Mouse (Mus musculus): ENCODE results near the gene Ptpa. TPM values are rescaled to one million over a fixed set of nuclear protein-coding genes. Genes with fewer than 3 reads are reported as not detected.

The Ptpa gene
- polyA plus RNA-seq, 1 experiment from 2014 or later = 88.0 TPM

DNA sequence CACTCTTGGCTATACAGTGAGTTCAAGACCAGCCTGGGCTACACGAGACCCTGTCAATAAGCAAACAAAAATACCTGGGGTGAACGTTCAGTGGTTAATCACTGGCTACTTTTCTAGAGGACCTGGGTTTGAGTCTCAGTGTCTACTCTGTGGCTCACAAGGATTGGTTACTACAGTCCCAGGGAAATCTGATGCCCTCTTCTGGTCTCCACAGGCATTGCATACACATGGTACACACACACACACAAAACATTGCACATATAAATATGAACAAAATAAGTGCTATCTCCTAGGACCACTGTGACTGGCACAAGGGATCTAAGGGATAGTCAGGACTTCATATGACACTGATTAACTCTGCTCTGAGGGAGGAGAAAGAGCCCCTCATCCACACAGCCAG is 26.8 kb upstream of the Ptpa start:
- Histone ChIP-seq H3K9ac (replicated peaks; ENCODE audit: low read depth) (no peak overlapping the region), H3K9me3 (ENCODE audit: low read length) (no peaks in the 10 kb centered on the region), H3K27ac (ENCODE audit: low read length) (no peak overlapping the region), H3K4me3 (ENCODE audit: low read depth, low read length) (no peak overlapping the region), H3K4me1 (ENCODE audit: insufficient read depth, low read depth, low read length) (peaks cover 8% of the 10 kb centered on the region; the same call in 1 of the 2 replicates), H3K4me2 (replicated peaks; ENCODE audit: low read depth, low read length) (no peak overlapping the region), H3K27me3 (replicated peaks; ENCODE audit: insufficient read depth, low read length) (no peaks in the 10 kb centered on the region), H3K36me3 (ENCODE audit: insufficient read depth, low read length) (0 out of 2 replicates have a peak, but pooled peaks cover 3% of the 10 kb centered on the region)
- DNase-seq (ENCODE audit: low spot score) = no peak
- peak; percentile 38; the same call in 1 of the 2 replicates for TF ChIP-seq CTCF (IDR thresholded peaks at IDR 0.05)
- TF ChIP-seq EP300 (IDR thresholded peaks at IDR 0.05) = no peak
- no peak for ATAC-seq
- WGBS = 85% methylated on average over 2 of the region's 2 CpGs

DNA sequence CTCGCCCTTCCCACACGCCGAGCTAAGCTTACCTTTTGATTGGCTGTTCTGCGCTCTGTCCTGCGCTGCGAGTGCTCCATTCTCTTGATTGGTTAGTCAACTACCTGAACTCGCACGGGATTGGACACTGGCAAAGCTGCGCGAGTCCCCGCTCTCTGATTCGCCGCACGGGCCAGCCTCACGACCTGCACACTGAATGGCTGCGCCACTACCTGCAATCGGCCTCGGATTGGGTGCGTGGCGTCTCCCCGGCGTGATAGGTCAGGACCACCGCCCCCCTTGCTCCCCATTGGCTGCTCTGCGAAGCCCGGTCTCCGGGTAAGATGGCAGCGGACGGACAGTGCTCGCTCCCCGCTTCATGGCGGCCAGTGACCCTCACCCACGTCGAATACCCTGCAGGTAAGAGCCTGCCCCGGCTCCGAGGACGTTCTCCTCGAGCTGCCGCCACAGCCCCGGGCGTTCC is 23.7 kb upstream of the Ptpa start, which contains the start of gene Dolpp1:
TSS of gene Dolpp1 (plus strand) at position 141 of the 463 bp plus-strand sequence.
- Histone ChIP-seq H3K27ac (ENCODE audit: low read length) (peak within 1 kb of the TSS; percentile 92), H3K4me1 (ENCODE audit: insufficient read depth, low read depth, low read length) (peaks cover 16% of the 10 kb centered on the region), H3K4me2 (replicated peaks; ENCODE audit: low read depth, low read length) (peak within 1 kb of the TSS; percentile 81), H3K9me3 (ENCODE audit: low read length) (no peaks in the 10 kb centered on the region), H3K9ac (replicated peaks; ENCODE audit: low read depth) (peak within 1 kb of the TSS; percentile 73), H3K36me3 (ENCODE audit: insufficient read depth, low read length) (0 out of 2 replicates have a peak, but pooled peaks cover 9% of the 10 kb centered on the region), H3K4me3 (ENCODE audit: low read depth, low read length) (peak within 1 kb of the TSS; percentile 87), H3K27me3 (replicated peaks; ENCODE audit: insufficient read depth, low read length) (no peaks in the 10 kb centered on the region)
- under 1% methylated on average over 38 of the region's 40 CpGs for WGBS
- TF ChIP-seq CTCF (IDR thresholded peaks at IDR 0.05) (0 out of 2 replicates have a peak, but pooled peaks have one; percentile 8), EP300 (IDR thresholded peaks at IDR 0.05) (peak; percentile 54; the same call in 1 of the 2 replicates)
- peak; percentile 93 for ATAC-seq
- peak; percentile 99 for DNase-seq (ENCODE audit: low spot score)

DNA sequence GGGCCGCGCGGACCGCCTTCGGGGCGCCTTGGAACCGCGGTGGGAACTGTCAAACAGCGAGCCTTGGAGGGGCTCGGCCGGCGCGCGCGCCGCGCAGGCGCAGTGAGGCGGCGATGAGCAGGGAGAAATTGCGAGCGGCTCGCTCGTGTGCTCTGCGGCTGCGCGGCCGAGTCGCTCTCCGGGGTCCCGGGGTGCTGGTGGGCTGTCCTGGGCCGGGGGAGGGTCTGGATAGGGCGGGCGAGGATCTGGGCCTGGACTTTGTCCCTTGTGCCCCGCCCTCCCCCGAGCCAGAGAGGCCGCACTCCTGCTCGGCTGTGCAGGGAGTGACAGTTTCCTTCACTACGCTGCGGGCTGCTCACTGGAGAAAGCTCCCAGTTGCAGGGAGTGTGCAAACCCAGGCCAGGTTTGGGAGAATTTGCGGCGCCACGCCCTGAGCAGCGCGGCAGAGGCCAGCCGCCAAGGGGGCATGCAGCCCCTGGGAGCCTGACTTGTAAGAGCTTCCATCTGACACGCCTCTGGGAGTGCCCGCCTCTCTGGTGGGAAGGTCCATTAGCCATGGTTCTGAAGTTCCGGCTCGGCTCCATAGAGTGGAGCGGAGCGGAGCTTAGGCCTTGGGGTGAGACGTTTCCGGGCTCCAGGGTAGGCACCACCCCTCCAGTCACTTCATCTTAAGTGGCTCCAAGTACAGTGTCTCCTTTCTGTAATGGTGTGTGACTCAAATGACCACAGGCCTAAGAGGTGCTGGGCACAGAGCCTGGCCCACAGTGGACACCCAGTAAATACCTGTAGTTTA is 23.1 kb upstream of the Ptpa start:
- 0% methylated on average over 44 of the region's 54 CpGs for WGBS
- Histone ChIP-seq H3K9me3 (ENCODE audit: low read length) (no peaks in the 10 kb centered on the region), H3K27ac (ENCODE audit: low read length) (peak overlapping the region; percentile 92), H3K4me3 (ENCODE audit: low read depth, low read length) (peak overlapping the region; percentile 87), H3K27me3 (replicated peaks; ENCODE audit: insufficient read depth, low read length) (no peaks in the 10 kb centered on the region), H3K4me2 (replicated peaks; ENCODE audit: low read depth, low read length) (peak overlapping the region; percentile 81), H3K36me3 (ENCODE audit: insufficient read depth, low read length) (0 out of 2 replicates have a peak, but pooled peaks cover 13% of the 10 kb centered on the region), H3K4me1 (ENCODE audit: insufficient read depth, low read depth, low read length) (peaks cover 16% of the 10 kb centered on the region), H3K9ac (replicated peaks; ENCODE audit: low read depth) (peak overlapping the region; percentile 73)
- peak; percentile 95 for DNase-seq (ENCODE audit: low spot score)
- peak; percentile 31; the same call in 1 of the 2 replicates for TF ChIP-seq EP300 (IDR thresholded peaks at IDR 0.05)
- TF ChIP-seq CTCF (IDR thresholded peaks at IDR 0.05) = 0 out of 2 replicates have a peak, but pooled peaks have one; percentile 4
- ATAC-seq = peak; percentile 76

- H3K4me3 ChIP-seq (ENCODE audit: low read depth, low read length) = peak overlapping the region; percentile 87
- ATAC-seq (peak; percentile 6), DNase-seq (ENCODE audit: low spot score) (no peak)
- H3K27me3 ChIP-seq (replicated peaks; ENCODE audit: insufficient read depth, low read length) = no peaks in the 10 kb centered on the region
- H3K9ac ChIP-seq (replicated peaks; ENCODE audit: low read depth) = peak overlapping the region; percentile 73
- TF ChIP-seq EP300 (IDR thresholded peaks at IDR 0.05) (no peak), CTCF (IDR thresholded peaks at IDR 0.05) (no peak)
- H3K9me3 ChIP-seq (ENCODE audit: low read length) = no peaks in the 10 kb centered on the region
- WGBS = 33% methylated on average over 1 of the region's 1 CpGs
- 0 out of 2 replicates have a peak, but pooled peaks cover 18% of the 10 kb centered on the region for H3K36me3 ChIP-seq (ENCODE audit: insufficient read depth, low read length)
- peak overlapping the region; percentile 81 for H3K4me2 ChIP-seq (replicated peaks; ENCODE audit: low read depth, low read length)
- H3K4me1 ChIP-seq (ENCODE audit: insufficient read depth, low read depth, low read length) = peaks cover 16% of the 10 kb centered on the region
- H3K27ac ChIP-seq (ENCODE audit: low read length) = peak overlapping the region; percentile 92
Observed at GRCm38 (mm10) chr2:30393370-30393656, 22.5 kb upstream of the Ptpa start.

GRCm38 (mm10) chr2:30395757-30396156 is 20.1 kb upstream of the Ptpa start:
- H3K4me3 ChIP-seq (ENCODE audit: low read depth, low read length) = no peak overlapping the region
- ATAC-seq = no peak
- 0 out of 2 replicates have a peak, but pooled peaks cover 19% of the 10 kb centered on the region for H3K36me3 ChIP-seq (ENCODE audit: insufficient read depth, low read length)
- H3K9ac ChIP-seq (replicated peaks; ENCODE audit: low read depth) = no peak overlapping the region
- peaks cover 16% of the 10 kb centered on the region for H3K4me1 ChIP-seq (ENCODE audit: insufficient read depth, low read depth, low read length)
- WGBS = 74% methylated on average over 7 of the region's 7 CpGs
- peak; percentile 21 for DNase-seq (ENCODE audit: low spot score)
- no peaks in the 10 kb centered on the region for H3K27me3 ChIP-seq (replicated peaks; ENCODE audit: insufficient read depth, low read length)
- H3K27ac ChIP-seq (ENCODE audit: low read length) = peak overlapping the region; percentile 54
- H3K4me2 ChIP-seq (replicated peaks; ENCODE audit: low read depth, low read length) = no peak overlapping the region
- TF ChIP-seq CTCF (IDR thresholded peaks at IDR 0.05) (no peak), EP300 (IDR thresholded peaks at IDR 0.05) (no peak)
- H3K9me3 ChIP-seq (ENCODE audit: low read length) = no peaks in the 10 kb centered on the region

GRCm38 (mm10) chr2:30396246-30396645 is 19.6 kb upstream of the Ptpa start:
- Histone ChIP-seq H3K36me3 (ENCODE audit: insufficient read depth, low read length) (0 out of 2 replicates have a peak, but pooled peaks cover 19% of the 10 kb centered on the region), H3K27me3 (replicated peaks; ENCODE audit: insufficient read depth, low read length) (no peaks in the 10 kb centered on the region), H3K4me3 (ENCODE audit: low read depth, low read length) (no peak overlapping the region), H3K27ac (ENCODE audit: low read length) (peak overlapping the region; percentile 54), H3K4me2 (replicated peaks; ENCODE audit: low read depth, low read length) (no peak overlapping the region), H3K9me3 (ENCODE audit: low read length) (no peaks in the 10 kb centered on the region), H3K4me1 (ENCODE audit: insufficient read depth, low read depth, low read length) (peaks cover 16% of the 10 kb centered on the region), H3K9ac (replicated peaks; ENCODE audit: low read depth) (no peak overlapping the region)
- DNase-seq (ENCODE audit: low spot score) (no peak), ATAC-seq (no peak)
- 71% methylated on average over 7 of the region's 7 CpGs for WGBS
- TF ChIP-seq EP300 (IDR thresholded peaks at IDR 0.05) (no peak), CTCF (IDR thresholded peaks at IDR 0.05) (no peak)

Measured in lung, postnatal 0 days (tissue).